ENCODE assay signal across 30 mouse cellular contexts in genomic region chr11:69616781-69617180, GRCm38 (mm10). TPM values are rescaled to one million over a fixed set of nuclear protein-coding genes. Genes with fewer than 3 reads are reported as not detected.
DNase-seq lines count a peak whose midpoint lies in the region; ATAC-seq lines count a peak whose summit lies in the region.
"Had no signal": no experiment of that assay in that cellular context is flagged by ENCODE, and none has a peak within 500 bp of the region (broad histone marks: within the 10 kb centered on the region; RNA-seq: fewer than 3 reads in every experiment).

No protein-coding gene starts in this region.

- no peak overlapping the region for H3K4me3 ChIP-seq in heart, embryonic 13.5 days
- H3K4me3 ChIP-seq in midbrain, embryonic 11.5 days (ENCODE audit: low read depth, low read length), result no peak overlapping the region
- no peak overlapping the region for H3K4me3 ChIP-seq in midbrain, embryonic 10.5 days
- no peak overlapping the region for H3K4me3 ChIP-seq in embryonic facial prominence, embryonic 12.5 days
- H3K4me3 ChIP-seq in embryonic facial prominence, embryonic 14.5 days (ENCODE audit: low read depth, low read length), result no peak overlapping the region
- H3K4me3 ChIP-seq: forebrain, embryonic 10.5 days; megakaryocyte, embryonic 14.5 days had no signal

- no peaks in the 10 kb centered on the region for H3K36me3 ChIP-seq in heart, embryonic 13.5 days
- H3K36me3 ChIP-seq in midbrain, embryonic 11.5 days (ENCODE audit: control insufficient read depth, insufficient read depth, low read length), result no peaks in the 10 kb centered on the region
- no peaks in the 10 kb centered on the region for H3K36me3 ChIP-seq in midbrain, embryonic 10.5 days
- no peaks in the 10 kb centered on the region for H3K36me3 ChIP-seq in embryonic facial prominence, embryonic 12.5 days
- no peaks in the 10 kb centered on the region for H3K36me3 ChIP-seq in embryonic facial prominence, embryonic 14.5 days (ENCODE audit: control insufficient read depth, insufficient read depth, low read length)
- H3K36me3 ChIP-seq: forebrain, embryonic 10.5 days had no signal

- H3K9me3 ChIP-seq in heart, embryonic 13.5 days, result no peaks in the 10 kb centered on the region
- H3K9me3 ChIP-seq in midbrain, embryonic 11.5 days (ENCODE audit: control insufficient read depth, low read length), result no peaks in the 10 kb centered on the region
- no peaks in the 10 kb centered on the region for H3K9me3 ChIP-seq in midbrain, embryonic 10.5 days (replicated peaks)
- H3K9me3 ChIP-seq in embryonic facial prominence, embryonic 12.5 days, result no peaks in the 10 kb centered on the region
- no peaks in the 10 kb centered on the region for H3K9me3 ChIP-seq in embryonic facial prominence, embryonic 14.5 days (ENCODE audit: control insufficient read depth, low read length)
- H3K9me3 ChIP-seq: forebrain, embryonic 10.5 days; megakaryocyte, embryonic 14.5 days had no signal

- no peak for ATAC-seq in heart, embryonic 13.5 days (ENCODE audit: extremely low read depth, insufficient number of reproducible peaks, low FRiP score, low TSS enrichment)
- ATAC-seq in midbrain, embryonic 11.5 days (ENCODE audit: low FRiP score), result no peak
- no peak for ATAC-seq in embryonic facial prominence, embryonic 12.5 days (ENCODE audit: insufficient number of reproducible peaks, insufficient read depth, low FRiP score, low TSS enrichment)
- no peak for ATAC-seq in embryonic facial prominence, embryonic 14.5 days (ENCODE audit: low read depth)
- ATAC-seq: inflammation-experienced regulatory T-cells, adult 6 months had no signal

- 40% methylated on average over 10 of the region's 10 CpGs for WGBS in heart, embryonic 13.5 days
- 51% methylated on average over 10 of the region's 10 CpGs for WGBS in midbrain, embryonic 11.5 days
- 49% methylated on average over 10 of the region's 10 CpGs for WGBS in midbrain, embryonic 10.5 days
- WGBS in embryonic facial prominence, embryonic 12.5 days, result 47% methylated on average over 10 of the region's 10 CpGs
- WGBS in embryonic facial prominence, embryonic 14.5 days, result 46% methylated on average over 10 of the region's 10 CpGs

- H3K27ac ChIP-seq in heart, embryonic 13.5 days (replicated peaks), result no peak overlapping the region
- H3K27ac ChIP-seq in midbrain, embryonic 11.5 days (ENCODE audit: low read depth, low read length), result no peak overlapping the region
- no peak overlapping the region for H3K27ac ChIP-seq in midbrain, embryonic 10.5 days (replicated peaks)
- no peak overlapping the region for H3K27ac ChIP-seq in embryonic facial prominence, embryonic 12.5 days
- H3K27ac ChIP-seq in embryonic facial prominence, embryonic 14.5 days (replicated peaks; ENCODE audit: low read depth, low read length), result no peak overlapping the region
- H3K27ac ChIP-seq: forebrain, embryonic 10.5 days; hindbrain, embryonic 14.5 days had no signal

- no peak overlapping the region for H3K4me2 ChIP-seq in heart, embryonic 13.5 days
- no peak overlapping the region for H3K4me2 ChIP-seq in midbrain, embryonic 11.5 days
- no peak overlapping the region for H3K4me2 ChIP-seq in embryonic facial prominence, embryonic 12.5 days (replicated peaks)
- H3K4me2 ChIP-seq in embryonic facial prominence, embryonic 14.5 days (ENCODE audit: low read depth, low read length), result no peak overlapping the region
- H3K4me2 ChIP-seq: hindbrain, embryonic 14.5 days had no signal

- peak overlapping the region; percentile 50; the same call in 1 of the 2 replicates for H3K9ac ChIP-seq in heart, embryonic 13.5 days
- H3K9ac ChIP-seq in midbrain, embryonic 11.5 days (ENCODE audit: low read length), result no peak overlapping the region
- 0 out of 2 replicates have a peak overlapping the region, but pooled peaks have one; percentile 19 for H3K9ac ChIP-seq in embryonic facial prominence, embryonic 12.5 days
- 0 out of 2 replicates have a peak overlapping the region, but pooled peaks have one; percentile 28 for H3K9ac ChIP-seq in embryonic facial prominence, embryonic 14.5 days (ENCODE audit: low read depth, low read length)
- H3K9ac ChIP-seq: hindbrain, embryonic 14.5 days had no signal

- DNase-seq in heart, adult 9 months (ENCODE audit: low spot score in 2 of 2), result no peak
- DNase-seq in midbrain, embryonic 11.5 days (ENCODE audit: low spot score, missing footprints), result peak; percentile 17
- DNase-seq in midbrain, embryonic 10.5 days (ENCODE audit: low spot score), result no peak
- DNase-seq in embryonic facial prominence, embryonic 14.5 days (ENCODE audit: low spot score), result no peak
- DNase-seq in left cerebral cortex, postnatal 4 days, result no peak
- no peak for DNase-seq in embryo, embryonic 11 days
- DNase-seq: adrenal gland, adult 2 months; cerebellum, adult 11 months; cerebellum, postnatal 25 days; kidney, adult 8-10 months; kidney, postnatal 10 days; lung, adult 2 months; lung, postnatal 36 days; right cerebral cortex, postnatal 14 days; spleen, adult 18-20 months; thymus, postnatal 14 days had no signal

- intact Hi-C loops in left cerebral cortex, postnatal 4 days (cut with DNase I), result no loop called here

- peaks cover 21% of the 10 kb centered on the region for H3K4me1 ChIP-seq in heart, embryonic 13.5 days
- H3K4me1 ChIP-seq in midbrain, embryonic 11.5 days (ENCODE audit: control insufficient read depth, insufficient read depth, low read length), result peaks cover 8% of the 10 kb centered on the region
- H3K4me1 ChIP-seq in midbrain, embryonic 10.5 days, result peaks cover 25% of the 10 kb centered on the region
- H3K4me1 ChIP-seq in embryonic facial prominence, embryonic 12.5 days, result peaks cover 8% of the 10 kb centered on the region; the same call in 1 of the 2 replicates
- H3K4me1 ChIP-seq in embryonic facial prominence, embryonic 14.5 days (ENCODE audit: control insufficient read depth, insufficient read depth, low read length), result peaks cover 4% of the 10 kb centered on the region; the same call in 1 of the 2 replicates

- H3K27me3 ChIP-seq in heart, embryonic 13.5 days (replicated peaks), result peaks cover 23% of the 10 kb centered on the region
- no peaks in the 10 kb centered on the region for H3K27me3 ChIP-seq in midbrain, embryonic 11.5 days (ENCODE audit: control insufficient read depth, insufficient read depth, low read length)
- peaks cover 29% of the 10 kb centered on the region for H3K27me3 ChIP-seq in midbrain, embryonic 10.5 days (ENCODE audit: low read depth, poor library complexity, severe bottlenecking)
- H3K27me3 ChIP-seq in embryonic facial prominence, embryonic 12.5 days, result peaks cover 6% of the 10 kb centered on the region; the same call in 1 of the 2 replicates
- H3K27me3 ChIP-seq in embryonic facial prominence, embryonic 14.5 days (replicated peaks; ENCODE audit: control insufficient read depth, insufficient read depth, low read length), result no peaks in the 10 kb centered on the region

RNA-seq across cellular contexts. Expression of gene Shbg, which starts 0.9 kb away (rescaled TPM):
- polyA plus RNA-seq in heart, embryonic 13.5 days (2015; fragmentation: Nextera tagmentation; extraction: Ambion mirVana), result 0.23 and 1.7 TPM in 2 replicates
- polyA plus RNA-seq in midbrain, embryonic 11.5 days (2014; fragmentation: Nextera tagmentation; extraction: Ambion mirVana), result not detected in 2 replicates
- polyA plus RNA-seq in midbrain, embryonic 10.5 days (2016; fragmentation: Nextera tagmentation; extraction: Ambion mirVana), result not detected in 2 replicates
- not detected in 2 replicates for polyA plus RNA-seq in embryonic facial prominence, embryonic 12.5 days (2016; fragmentation: Nextera tagmentation; extraction: Ambion mirVana)
- not detected in 2 replicates for polyA plus RNA-seq in embryonic facial prominence, embryonic 14.5 days (2014; fragmentation: Nextera tagmentation; extraction: Ambion mirVana)
- total RNA-seq in left cerebral cortex, postnatal 4 days (2021), result not detected
- total RNA-seq: adrenal gland, adult 2 months; granulocyte monocyte progenitor cell, adult 5-6 weeks; heart, postnatal 25 days; layer of hippocampus, postnatal 10 days; MEL; monocyte, adult 5-6 weeks had no signal
- polyA plus RNA-seq: adrenal gland, adult 2 months; forebrain, embryonic 10.5 days; heart, embryonic 14.5 days; hindbrain, embryonic 14.5 days; limb, embryonic 11.5 days; lung, adult 2 months; neural tube, embryonic 11.5 days had no signal

RNA-seq across cellular contexts. Expression of gene Sat2, which starts 5.0 kb away (rescaled TPM):
- 17.5 and 18.1 TPM in 2 replicates for polyA plus RNA-seq in heart, embryonic 13.5 days (2015; fragmentation: Nextera tagmentation; extraction: Ambion mirVana)
- 13.1 and 16.8 TPM in 2 replicates for polyA plus RNA-seq in midbrain, embryonic 11.5 days (2014; fragmentation: Nextera tagmentation; extraction: Ambion mirVana)
- polyA plus RNA-seq in midbrain, embryonic 10.5 days (2016; fragmentation: Nextera tagmentation; extraction: Ambion mirVana), result 16.1 and 20.6 TPM in 2 replicates
- 25.4 and 25.8 TPM in 2 replicates for polyA plus RNA-seq in embryonic facial prominence, embryonic 12.5 days (2016; fragmentation: Nextera tagmentation; extraction: Ambion mirVana)
- polyA plus RNA-seq in embryonic facial prominence, embryonic 14.5 days (2014; fragmentation: Nextera tagmentation; extraction: Ambion mirVana), result 15.6 and 16.6 TPM in 2 replicates
- 10 to 100 TPM in 1 of 2 experiments, 1 to 10 TPM in 1; 8.7 to 12.4 TPM for total RNA-seq in left cerebral cortex, postnatal 4 days (2021)
- total RNA-seq: granulocyte monocyte progenitor cell, adult 5-6 weeks; MEL had no signal
- polyA plus RNA-seq: inflammation-experienced regulatory T-cells, adult 6 months had no signal

RNA-seq across cellular contexts. Expression of gene Atp1b2, which starts 11.0 kb away (rescaled TPM):
- polyA plus RNA-seq in heart, embryonic 13.5 days (2015; fragmentation: Nextera tagmentation; extraction: Ambion mirVana), result 24.5 and 25.0 TPM in 2 replicates
- polyA plus RNA-seq in midbrain, embryonic 11.5 days (2014; fragmentation: Nextera tagmentation; extraction: Ambion mirVana), result 10.4 and 12.2 TPM in 2 replicates
- polyA plus RNA-seq in midbrain, embryonic 10.5 days (2016; fragmentation: Nextera tagmentation; extraction: Ambion mirVana), result 6.0 and 8.6 TPM in 2 replicates
- 4.2 and 5.3 TPM in 2 replicates for polyA plus RNA-seq in embryonic facial prominence, embryonic 12.5 days (2016; fragmentation: Nextera tagmentation; extraction: Ambion mirVana)
- polyA plus RNA-seq in embryonic facial prominence, embryonic 14.5 days (2014; fragmentation: Nextera tagmentation; extraction: Ambion mirVana), result 15.6 and 17.7 TPM in 2 replicates
- 100 to 1,000 TPM; 166 to 200 TPM for total RNA-seq in left cerebral cortex, postnatal 4 days (2021)
- total RNA-seq: monocyte, adult 5-6 weeks had no signal

RNA-seq across cellular contexts. Expression of gene Fxr2, which starts 16.0 kb away (rescaled TPM):
- 22.1 and 25.6 TPM in 2 replicates for polyA plus RNA-seq in heart, embryonic 13.5 days (2015; fragmentation: Nextera tagmentation; extraction: Ambion mirVana)
- polyA plus RNA-seq in midbrain, embryonic 11.5 days (2014; fragmentation: Nextera tagmentation; extraction: Ambion mirVana), result 25.6 and 29.0 TPM in 2 replicates
- 36.2 and 39.1 TPM in 2 replicates for polyA plus RNA-seq in midbrain, embryonic 10.5 days (2016; fragmentation: Nextera tagmentation; extraction: Ambion mirVana)
- polyA plus RNA-seq in embryonic facial prominence, embryonic 12.5 days (2016; fragmentation: Nextera tagmentation; extraction: Ambion mirVana), result 52.2 and 58.4 TPM in 2 replicates
- 25.4 and 26.3 TPM in 2 replicates for polyA plus RNA-seq in embryonic facial prominence, embryonic 14.5 days (2014; fragmentation: Nextera tagmentation; extraction: Ambion mirVana)
- 100 to 1,000 TPM in 1 of 2 experiments, 10 to 100 TPM in 1; 98.2 to 107 TPM for total RNA-seq in left cerebral cortex, postnatal 4 days (2021)

RNA-seq across cellular contexts. Expression of gene Trp53, which starts 36.6 kb away (rescaled TPM):
- polyA plus RNA-seq in heart, embryonic 13.5 days (2015; fragmentation: Nextera tagmentation; extraction: Ambion mirVana), result 82.6 and 86.5 TPM in 2 replicates
- polyA plus RNA-seq in midbrain, embryonic 11.5 days (2014; fragmentation: Nextera tagmentation; extraction: Ambion mirVana), result 144 and 147 TPM in 2 replicates
- 148 and 166 TPM in 2 replicates for polyA plus RNA-seq in midbrain, embryonic 10.5 days (2016; fragmentation: Nextera tagmentation; extraction: Ambion mirVana)
- 159 and 161 TPM in 2 replicates for polyA plus RNA-seq in embryonic facial prominence, embryonic 12.5 days (2016; fragmentation: Nextera tagmentation; extraction: Ambion mirVana)
- polyA plus RNA-seq in embryonic facial prominence, embryonic 14.5 days (2014; fragmentation: Nextera tagmentation; extraction: Ambion mirVana), result 111 and 133 TPM in 2 replicates
- 10 to 100 TPM; 38.0 to 39.1 TPM for total RNA-seq in left cerebral cortex, postnatal 4 days (2021)
